Mouse (Mus musculus): Measurements from ENCODE around the gene Psmb7. TPM values are rescaled to one million over a fixed set of nuclear protein-coding genes. Genes with fewer than 3 reads are reported as not detected.

Gene Psmb7
- total RNA-seq, 1 experiment from 2014 or later = 333 TPM

DNA sequence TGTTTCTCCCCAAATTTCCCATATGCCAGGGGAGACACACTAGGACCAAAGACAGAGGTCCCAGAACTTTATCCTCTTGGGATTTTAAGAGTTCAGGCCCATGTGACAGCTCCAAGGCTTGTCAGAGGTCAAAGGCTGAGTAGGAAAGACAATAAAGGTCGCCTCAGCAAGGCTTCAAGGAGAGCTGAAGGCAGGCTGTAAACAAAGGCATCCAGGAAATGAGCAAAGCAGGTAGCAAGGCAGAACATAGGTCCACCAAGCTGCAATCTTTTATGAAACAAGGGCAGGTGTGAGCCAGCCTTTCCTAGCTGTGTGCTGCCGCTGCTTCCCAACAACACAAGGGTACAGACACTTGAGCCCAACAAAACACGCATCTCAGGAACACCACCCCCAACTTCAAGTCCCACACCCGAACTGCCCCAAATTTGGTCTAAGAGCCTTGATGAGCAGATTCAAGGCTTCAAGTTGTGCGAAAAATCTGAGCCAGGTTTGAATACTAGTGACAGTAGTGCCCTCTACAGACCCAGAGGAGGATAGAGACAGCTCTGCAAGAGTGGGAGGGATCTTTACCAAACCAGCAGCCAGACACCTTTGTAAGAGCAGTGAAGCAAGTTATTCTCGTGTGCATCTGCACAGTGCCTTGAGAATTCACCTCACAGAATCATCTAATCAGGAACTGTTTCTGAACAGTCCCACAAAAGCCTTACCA lies 52.0 kb downstream of the Psmb7 start:
- DNase-seq = no peak

DNA sequence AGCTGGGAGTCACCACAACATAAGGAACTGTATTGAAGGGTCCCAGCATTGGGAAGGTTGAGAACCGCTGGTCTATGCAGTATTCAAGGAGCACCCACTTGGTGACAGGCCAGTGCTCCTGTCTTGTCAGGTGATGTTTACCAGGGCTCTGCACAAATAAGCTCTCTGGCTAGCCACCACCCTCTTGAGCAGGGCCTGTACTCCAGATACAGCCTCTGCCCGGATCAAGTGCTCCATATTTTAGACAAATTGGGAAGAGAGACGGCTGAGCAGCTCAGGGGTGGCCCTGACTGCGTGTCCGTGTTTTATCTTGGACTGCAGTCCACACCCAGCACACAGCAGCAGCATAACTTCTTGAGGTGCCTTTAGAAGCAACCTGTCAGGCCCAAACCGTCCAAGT lies 57.2 kb downstream of the Psmb7 start:
- DNase-seq = no peak

DNA sequence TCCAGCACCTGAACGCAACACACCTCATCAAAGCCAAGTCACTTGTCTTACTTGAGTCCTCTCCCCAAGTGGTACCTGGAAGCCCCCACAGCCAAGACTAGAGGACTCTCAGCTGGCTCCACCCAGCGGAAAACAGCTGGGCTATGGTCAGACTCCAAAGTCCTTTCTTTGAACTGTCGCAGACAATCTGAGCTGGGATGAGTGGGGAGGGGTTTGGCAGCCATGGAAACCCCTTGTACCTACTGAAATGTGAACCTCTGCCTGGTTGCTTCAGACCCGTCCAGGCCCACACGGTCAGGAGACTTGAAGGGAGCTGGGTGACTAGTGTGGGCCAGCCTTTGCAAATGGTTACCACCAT lies 58.5 kb downstream of the Psmb7 start:
- no peak for DNase-seq

DNA sequence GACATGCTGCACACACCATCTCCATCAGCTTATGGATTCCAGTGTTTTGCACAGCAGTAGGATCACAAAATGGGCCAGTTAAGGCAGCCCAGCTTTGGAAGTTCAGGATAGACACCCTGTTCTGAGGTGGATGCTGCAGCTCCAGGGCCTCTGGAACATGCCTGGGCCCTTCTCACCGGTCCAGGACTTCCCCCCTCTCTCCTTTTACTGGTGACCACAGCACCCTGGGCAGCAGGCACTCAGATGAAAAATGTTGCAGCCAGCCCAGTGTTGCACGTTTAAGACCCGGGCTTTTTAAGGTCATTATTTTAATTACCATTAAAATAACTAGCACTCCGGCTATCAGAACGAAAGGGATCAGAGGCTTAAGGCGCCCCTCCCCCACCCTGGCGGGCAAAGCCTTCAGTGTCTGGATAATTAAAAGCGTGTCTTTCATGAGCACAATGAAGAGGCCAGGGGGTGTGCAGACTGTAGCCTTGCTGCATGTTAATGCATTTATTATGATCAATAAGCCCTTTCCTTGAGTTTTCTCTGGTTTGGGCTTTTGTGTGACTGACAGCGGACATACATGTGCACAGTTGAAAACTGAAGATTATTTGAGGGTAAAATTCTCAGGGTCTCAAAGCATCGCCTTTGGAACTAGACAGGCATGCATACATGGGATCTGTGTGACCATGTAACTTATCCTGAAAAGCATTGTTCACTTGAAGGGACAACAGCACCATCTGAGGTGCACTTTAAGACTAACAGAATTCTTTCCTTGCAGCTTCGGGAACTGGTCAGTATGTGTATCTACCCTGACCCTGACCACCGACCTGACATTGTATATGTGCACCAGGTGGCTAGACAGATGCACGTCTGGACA lies 59.1 kb downstream of the Psmb7 start:
- no peak for DNase-seq

DNA sequence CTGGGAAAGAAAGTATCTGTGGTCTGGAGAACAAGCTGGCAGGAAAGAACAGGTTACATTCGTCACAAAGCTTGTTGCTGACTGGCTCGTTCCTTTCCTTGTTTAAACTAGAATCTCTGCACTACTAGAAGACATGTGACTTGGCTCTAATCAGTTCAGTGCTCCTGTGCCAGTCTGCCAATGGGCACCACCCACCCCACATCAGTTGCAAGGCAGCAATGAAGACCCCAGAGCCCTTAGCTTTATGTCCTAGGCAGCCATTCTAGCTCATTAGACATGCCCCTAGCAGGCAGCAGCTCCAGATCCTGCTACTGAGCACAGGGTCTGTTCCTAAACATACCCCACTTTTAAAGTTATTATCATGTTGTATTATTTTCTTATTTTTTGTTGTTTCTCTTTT lies 59.9 kb downstream of the Psmb7 start:
- DNase-seq = no peak

DNA sequence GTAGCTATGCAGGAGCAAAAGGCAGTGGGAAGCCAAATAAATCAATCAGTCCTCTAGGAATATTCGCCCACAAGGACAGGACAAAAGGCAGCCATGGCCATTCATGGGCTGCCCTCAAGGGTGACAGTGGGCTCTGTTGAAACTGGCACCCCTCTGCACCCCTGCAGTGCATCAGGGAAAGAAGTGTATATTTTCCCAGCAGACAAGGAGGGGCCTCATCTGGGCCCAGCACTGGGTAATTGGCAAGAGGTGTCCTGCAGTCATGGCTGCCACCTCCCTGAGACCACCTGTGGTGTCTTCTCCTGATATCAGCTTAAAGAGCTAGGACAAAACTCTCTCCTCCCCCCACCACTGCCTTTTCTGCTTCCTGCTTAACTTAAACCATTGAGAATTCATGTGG lies 64.4 kb downstream of the Psmb7 start:
- no peak for DNase-seq

DNA sequence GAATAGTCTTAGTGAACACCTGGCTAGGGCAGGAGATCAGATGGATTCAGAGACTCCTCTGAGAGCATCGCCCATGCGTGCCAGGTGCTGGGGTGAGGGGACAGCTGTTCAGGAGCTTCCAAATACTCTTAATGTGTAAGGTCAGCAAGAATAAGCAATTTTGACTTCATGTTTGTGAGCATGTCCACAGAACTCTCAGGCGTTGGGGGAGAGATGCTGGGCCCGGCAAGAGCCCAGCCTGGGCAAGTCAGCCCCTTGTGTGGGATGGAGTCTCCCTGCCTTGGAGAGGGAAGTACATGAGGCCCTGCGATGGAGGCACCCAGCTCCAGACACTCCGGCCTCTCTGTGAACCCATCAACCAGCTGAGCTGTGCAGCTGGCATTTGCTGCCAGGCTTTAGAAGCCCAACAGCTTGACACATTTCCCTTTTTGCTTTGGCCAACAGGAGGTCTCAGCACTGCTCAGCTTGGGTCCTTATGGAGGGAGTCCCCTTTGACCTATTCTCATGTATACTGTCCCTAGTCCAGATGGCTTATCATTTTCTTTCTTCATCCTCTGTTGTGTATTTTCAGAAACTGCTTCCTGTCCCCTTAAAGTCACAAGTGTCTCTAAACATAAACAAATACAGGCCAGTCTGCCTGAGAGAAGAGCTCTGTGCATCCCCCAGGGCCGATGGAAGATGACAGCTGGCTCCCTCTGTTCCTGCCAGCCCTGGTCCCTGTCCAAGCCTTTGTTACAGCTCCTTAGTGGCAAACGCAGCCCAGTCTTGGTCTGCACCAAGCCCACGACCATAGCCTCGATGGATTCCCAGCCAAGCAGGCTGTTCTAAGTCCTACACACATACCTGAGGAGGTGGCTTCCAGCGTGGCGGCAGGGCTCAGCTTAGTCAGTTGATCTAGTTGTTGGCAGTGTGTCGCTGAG lies 65.0 kb downstream of the Psmb7 start:
- no peak for DNase-seq

DNA sequence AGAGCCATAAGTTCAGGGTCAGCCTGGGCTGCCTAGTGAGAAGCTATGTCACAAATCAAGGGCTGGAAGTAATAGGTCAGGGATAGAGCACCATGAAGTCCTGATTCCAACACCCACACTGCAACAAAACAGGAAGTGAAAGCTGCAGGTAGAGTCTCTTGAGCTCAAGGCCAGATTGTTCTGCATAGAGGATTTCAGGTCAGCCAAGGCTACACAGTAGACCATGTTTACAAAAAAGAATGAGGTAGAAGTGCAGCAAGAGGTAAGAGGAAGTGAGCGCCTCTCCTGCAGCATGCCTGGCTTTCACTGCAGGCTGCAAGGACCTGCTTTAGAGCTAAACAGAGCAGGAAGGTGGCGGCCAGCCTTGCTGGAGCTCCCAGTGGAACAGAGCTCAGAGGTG lies 69.2 kb downstream of the Psmb7 start:
- DNase-seq = no peak

DNA sequence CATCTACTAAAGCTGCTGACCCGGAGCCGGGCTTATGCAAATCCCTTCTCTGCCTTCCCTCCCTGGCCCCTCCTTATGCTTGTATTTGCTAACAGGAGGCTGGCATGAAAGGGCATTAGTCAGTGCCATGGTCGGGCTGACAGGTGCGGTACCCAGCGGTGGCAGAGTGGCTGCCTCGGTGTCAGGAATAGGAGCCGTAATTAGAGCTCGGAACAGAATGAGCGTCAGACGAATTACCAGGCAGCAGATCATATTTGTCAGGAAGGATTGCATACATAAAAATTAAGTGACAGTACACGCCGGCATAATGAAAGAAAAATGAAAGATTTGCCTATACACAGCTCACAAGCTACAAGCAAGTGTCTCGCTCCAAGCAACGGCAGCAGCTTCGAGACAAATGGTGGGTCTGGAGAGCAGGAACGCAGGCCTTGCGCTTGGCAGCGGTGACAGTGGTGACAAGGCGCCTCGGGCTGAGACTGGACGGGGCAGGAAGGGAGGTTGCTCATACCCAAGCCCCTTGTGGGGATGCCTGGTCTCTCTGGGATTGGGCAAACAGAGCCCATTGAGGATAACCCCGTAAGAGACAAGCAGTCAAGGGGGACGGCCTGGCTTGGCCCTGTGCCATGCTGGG lies 71.8 kb downstream of the Psmb7 start:
- no peak for DNase-seq

DNA sequence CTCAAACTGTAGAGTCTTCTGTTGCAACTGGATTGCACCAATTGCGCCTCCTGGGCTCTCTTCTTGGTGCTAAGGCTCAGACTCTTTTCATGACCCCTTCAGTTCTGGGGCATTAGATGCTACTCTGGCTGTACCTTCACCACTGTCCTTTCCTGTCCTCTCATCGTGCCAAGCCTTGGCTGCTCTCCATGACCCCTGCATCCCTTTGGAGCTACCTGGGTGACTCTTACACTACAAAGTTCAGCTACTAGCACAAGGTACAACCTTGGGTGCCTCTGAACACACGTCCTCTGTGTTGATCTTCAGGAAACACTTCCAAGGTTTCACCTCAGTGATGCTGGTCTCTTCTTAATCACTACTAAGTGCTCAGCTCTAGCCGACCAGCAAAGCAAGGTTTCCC lies 81.3 kb downstream of the Psmb7 start:
- DNase-seq = no peak

DNA sequence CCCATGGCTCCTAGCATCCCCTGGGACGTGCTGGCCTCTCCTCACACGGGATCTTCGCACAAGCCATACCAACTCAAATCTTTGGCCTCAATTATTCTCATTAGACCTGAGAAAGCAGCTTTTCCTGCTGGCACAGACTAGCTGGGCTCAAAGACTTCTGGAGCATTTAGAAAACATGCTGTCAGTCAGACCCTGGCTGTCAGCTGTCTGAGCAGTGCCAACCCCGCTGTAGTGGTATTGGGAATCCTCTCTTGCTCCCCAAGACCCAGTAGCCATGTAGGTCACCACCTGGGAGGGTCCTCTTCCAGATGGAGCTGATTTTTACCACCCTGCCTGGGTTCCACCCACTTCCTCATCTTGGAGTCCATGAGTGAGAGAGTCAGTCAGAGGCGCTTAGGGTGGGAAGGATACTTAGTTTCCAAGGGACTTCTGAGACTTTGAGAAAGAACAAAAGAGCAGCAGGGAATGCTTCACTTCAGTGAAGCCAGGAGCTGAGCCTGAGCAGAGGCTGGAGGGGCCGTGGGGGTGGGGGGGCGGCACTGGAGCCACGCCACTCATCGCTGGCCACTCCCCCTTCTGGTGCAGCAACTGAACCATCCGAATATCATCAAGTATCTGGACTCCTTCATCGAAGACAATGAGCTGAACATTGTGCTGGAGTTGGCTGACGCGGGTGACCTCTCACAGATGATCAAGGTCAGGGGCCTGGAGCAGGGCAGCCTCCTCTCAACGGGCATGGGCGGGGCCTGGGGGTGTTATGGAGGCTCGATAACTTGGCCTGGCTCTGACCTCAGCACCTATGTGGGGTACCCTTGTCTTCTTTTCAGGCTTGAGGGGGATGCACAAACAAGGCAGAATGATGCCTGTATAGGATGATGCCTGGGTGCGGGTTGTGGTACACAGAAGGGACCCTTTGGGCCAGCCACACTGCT lies 83.3 kb downstream of the Psmb7 start:
- no peak for DNase-seq

DNA sequence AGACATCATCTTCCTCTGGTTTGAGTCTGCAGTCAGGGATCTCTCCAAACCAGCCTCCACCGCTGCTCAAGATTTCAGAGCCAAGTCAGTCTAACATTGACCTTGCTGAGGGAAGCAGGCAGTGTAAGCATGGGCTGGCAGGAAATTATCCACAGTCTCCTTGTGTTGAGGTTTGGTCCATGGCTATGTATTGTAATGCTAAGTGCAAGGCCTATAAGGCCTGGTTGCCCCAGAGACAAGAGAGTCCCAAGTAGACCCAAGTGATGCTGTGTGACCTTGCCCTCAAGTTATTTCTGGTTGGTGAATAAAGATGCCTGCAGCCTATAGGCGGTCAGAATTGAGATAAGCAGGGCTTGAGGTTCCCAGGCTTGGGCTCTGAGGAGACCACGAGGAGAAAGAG lies 87.2 kb downstream of the Psmb7 start:
- DNase-seq = no peak

DNA sequence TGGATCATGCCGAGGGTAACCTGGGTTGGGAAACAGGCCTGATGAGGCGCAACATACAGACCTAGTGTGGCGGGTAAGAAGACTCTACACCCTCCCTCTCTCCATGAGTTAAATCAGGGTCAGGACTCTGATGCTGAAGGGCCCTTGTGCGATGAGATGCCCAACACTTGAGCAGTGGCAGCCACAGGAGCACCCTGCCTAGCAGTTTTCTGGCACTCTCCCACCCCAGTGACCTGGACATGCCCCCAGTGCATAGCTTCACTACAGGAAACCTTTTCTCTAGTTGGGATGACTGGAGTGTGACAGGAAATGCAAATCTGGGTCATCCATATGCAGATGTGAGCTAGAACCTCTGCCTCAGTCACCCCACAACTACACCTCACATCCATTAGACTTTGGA lies 88.2 kb downstream of the Psmb7 start:
- no peak for DNase-seq

DNA sequence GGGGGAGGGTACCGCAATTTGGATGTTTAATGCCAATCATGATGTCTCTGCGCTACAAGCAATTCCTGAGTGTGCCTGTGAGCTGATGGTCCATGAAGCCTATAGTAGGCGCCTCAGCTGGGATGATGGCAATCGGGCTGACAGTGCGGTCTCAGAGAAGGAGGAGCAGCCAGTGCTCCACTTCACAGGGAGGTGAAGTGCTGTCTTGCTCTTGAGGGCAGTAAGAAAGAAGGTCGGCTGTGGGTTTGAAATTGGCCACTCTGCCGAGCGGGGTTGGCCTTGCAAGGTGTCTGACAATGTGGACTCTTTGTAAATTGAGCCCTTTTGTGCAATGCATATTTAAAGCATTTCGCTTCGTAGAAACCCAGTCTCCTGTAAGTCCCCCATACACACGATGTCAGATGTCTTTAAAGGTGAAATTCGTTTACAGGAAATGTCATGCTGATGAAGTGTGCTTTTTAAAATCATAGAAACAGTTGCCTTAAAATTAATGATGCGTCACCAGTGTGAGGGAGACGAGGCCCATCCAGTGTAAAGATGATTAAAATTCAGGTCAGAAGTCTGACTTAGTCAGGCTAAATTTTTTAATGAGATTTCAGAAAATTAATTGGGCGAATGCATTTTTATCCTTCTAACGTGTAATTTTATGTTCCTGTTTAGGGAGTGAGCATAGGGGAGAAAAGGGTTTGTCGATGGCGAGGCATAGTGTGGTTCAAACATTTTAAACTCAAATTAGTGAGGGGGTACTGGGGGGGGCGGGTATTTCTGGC lies 89.5 kb downstream of the Psmb7 start:
- no peak for DNase-seq

DNA sequence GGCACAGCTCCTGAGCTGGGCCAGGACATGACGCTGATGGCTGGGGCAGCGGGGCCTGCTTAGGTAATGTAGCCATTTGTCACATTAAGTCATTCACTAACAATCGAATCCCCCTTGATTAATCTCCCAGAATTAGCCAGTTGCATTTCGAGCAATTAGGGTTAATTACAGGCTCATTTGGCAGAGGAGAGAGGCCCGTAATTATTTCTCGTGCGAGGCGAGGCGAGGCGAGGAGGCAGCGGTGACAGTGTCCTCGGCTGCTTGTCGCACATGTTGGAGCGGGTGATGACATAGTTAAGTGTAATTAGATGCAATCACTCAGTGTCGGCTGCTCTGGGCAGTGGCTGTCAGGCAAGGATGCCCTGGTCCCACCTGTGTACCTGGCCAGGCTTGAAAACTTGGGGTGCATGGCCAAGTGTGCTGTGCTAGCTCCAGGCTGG lies 91.9 kb downstream of the Psmb7 start:
- no peak for DNase-seq

DNA sequence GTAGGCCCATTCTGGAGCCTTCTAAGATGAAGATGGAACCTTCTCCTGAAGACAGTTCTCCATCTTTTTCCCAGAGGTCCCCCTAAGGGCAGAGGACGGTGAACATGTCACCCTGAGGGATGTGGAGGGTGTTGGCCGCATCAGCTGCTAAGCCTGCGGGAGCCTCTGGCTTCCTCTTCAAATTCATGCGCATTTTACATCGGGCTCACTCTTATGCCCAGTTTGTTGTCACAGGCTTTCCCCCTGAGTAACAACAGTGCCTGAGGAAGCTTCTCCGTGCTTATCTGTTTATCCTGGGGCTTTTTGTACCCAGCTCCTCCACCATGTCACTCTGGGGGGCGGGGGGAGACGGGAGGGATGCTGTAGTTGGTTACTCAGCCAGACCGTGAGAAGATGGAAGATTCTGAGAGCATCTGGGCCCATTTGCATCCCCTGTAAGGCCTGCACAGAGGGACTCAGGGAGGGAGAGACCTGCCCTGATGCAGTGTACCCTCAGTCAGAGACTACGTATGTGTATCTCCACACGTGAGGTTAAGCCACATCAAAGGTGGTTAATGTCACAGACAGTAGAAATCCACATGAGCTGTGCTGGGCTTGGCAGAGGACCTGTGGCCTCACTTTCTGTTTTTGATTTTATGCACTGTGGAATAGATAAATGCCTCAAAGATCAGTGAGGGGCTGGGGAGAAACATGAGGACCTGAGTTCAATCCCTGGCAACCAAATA lies 95.9 kb downstream of the Psmb7 start:
- DNase-seq = no peak

DNA sequence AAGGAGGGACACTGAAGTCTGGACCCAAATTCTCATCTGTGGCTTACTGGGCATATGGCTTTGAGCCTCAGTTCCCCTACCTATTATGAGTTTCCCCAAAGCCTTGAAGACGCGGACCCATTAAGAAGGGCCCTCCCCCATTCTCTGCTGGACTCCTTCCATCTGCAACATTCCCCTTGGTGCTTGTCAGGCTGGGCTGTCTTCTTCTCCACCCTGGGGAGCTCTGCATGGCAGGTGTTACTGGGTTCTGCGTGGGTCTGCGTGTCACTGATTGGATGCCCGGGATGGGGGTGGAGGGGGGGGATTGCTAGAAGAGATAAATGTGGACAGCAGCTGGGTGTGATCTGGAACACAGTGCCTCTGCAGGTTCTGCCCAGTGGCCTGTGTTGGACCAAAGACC lies 97.1 kb downstream of the Psmb7 start:
- DNase-seq = no peak

DNA sequence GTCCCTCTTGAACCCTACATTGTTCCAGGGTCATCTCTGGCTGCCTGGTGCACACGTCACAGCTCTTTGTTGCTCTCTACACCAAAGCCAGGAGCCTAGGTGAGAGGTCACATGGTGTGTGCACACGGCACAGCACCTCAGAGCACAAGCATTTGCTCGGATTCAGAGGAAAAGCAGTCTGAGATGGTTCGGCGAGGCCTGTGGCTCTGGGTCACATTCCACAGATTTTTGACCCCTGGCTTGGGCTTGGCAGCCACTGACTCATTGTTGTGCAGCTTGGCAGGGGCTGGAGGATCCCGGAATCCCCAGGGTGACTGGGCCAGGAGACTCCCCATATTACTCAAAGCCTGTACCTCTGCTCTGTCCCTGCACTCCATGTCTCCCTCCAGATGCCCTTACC lies 97.7 kb downstream of the Psmb7 start:
- peak; percentile 79 for DNase-seq

DNA sequence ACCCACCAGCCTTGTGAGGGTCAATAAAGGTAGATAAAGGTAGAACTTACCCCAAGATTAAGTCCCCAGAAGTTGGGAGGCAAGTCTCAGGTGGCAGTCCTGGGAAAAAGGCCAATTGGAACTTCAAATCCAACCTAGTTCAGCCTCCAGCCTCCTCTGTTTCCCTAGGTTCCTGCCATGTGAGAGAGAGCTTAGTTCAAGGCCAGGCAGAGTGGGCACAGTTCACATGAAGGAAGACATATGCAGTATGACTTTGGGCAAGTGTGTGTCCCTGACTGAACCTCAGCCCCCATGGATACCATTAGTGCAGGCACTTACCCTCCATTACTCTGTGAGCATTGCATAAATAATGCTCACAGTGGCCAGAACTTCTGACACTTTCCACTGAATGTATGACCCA lies 98.2 kb downstream of the Psmb7 start:
- DNase-seq = no peak

DNA sequence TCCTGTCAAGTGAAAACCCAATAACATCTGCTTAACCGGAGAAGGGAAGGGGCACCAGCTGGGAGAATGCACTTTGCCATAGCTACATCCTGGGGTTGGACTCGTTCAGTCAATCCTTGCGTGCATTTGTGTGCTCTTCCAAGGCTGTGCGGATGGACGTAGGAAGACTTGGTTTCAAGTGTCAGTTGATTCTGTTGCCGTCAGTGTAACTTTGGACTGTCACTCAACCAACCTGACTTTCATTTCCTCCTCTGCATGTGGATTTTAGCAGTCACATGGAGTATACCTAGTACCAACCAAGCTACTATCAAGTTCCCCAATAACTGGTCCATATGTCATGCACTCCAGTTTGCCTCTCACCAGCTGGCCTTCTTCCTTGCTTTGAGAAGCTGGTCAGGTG lies 98.9 kb downstream of the Psmb7 start:
- no peak for DNase-seq

Data from adrenal gland, postnatal 25 days (tissue).